21 mouse cellular contexts compared by ENCODE assay signal in genomic region chr9:23653086-23653485, GRCm38 (mm10).
A peak's percentile ranks its signal among the peaks of the same experiment; 100 is the strongest.
DNase-seq lines count a peak whose midpoint lies in the region; ATAC-seq and TF ChIP-seq lines count a peak whose summit lies in the region.
"Had no signal": no experiment of that assay in that cellular context is flagged by ENCODE, and none has a peak within 500 bp of the region (broad histone marks: within the 10 kb centered on the region; RNA-seq: fewer than 3 reads in every experiment).

No protein-coding gene starts in this region.

- H3K9me3 ChIP-seq in limb, embryonic 14.5 days (ENCODE audit: control insufficient read depth, low read length), result no peaks in the 10 kb centered on the region
- no peaks in the 10 kb centered on the region for H3K9me3 ChIP-seq in limb, embryonic 10.5 days (replicated peaks)
- no peaks in the 10 kb centered on the region for H3K9me3 ChIP-seq in stomach, embryonic 15.5 days
- H3K9me3 ChIP-seq: embryonic facial prominence, embryonic 13.5 days; forebrain, embryonic 13.5 days; heart, embryonic 15.5 days had no signal

- no peaks in the 10 kb centered on the region for H3K36me3 ChIP-seq in limb, embryonic 14.5 days (ENCODE audit: control insufficient read depth, insufficient read depth, low read length)
- H3K36me3 ChIP-seq in limb, embryonic 10.5 days, result no peaks in the 10 kb centered on the region
- H3K36me3 ChIP-seq in stomach, embryonic 15.5 days, result no peaks in the 10 kb centered on the region
- H3K36me3 ChIP-seq: embryonic facial prominence, embryonic 13.5 days; heart, embryonic 15.5 days had no signal

- peak; percentile 44; the same call in 1 of the 2 replicates for ATAC-seq in limb, embryonic 14.5 days (ENCODE audit: low FRiP score, low read depth)
- peak; percentile 39; the same call in 1 of the 2 replicates for ATAC-seq in stomach, embryonic 15.5 days (ENCODE audit: insufficient read depth, low FRiP score, low read depth)
- ATAC-seq: forebrain, embryonic 13.5 days; forebrain, postnatal 0 days; Patski had no signal

- no peak for TF ChIP-seq CTCF in cerebellum, adult 2 months (IDR thresholded peaks at IDR 0.05; ENCODE audit: borderline replicate concordance, insufficient read depth, low read depth, low read length)

- H3K4me1 ChIP-seq in limb, embryonic 14.5 days (ENCODE audit: control insufficient read depth, insufficient read depth, low read length), result 0 out of 2 replicates have a peak, but pooled peaks cover 10% of the 10 kb centered on the region
- no peaks in the 10 kb centered on the region for H3K4me1 ChIP-seq in limb, embryonic 10.5 days
- no peaks in the 10 kb centered on the region for H3K4me1 ChIP-seq in stomach, embryonic 15.5 days
- no peaks in the 10 kb centered on the region for H3K4me1 ChIP-seq in cerebellum, adult 2 months (ENCODE audit: control insufficient read depth, insufficient read depth, low read length)
- H3K4me1 ChIP-seq: embryonic facial prominence, embryonic 13.5 days; forebrain, embryonic 13.5 days; heart, embryonic 15.5 days had no signal

- no peak overlapping the region for H3K9ac ChIP-seq in limb, embryonic 14.5 days (ENCODE audit: low read depth, low read length, severe bottlenecking)
- no peak overlapping the region for H3K9ac ChIP-seq in stomach, embryonic 15.5 days
- H3K9ac ChIP-seq: embryonic facial prominence, embryonic 13.5 days; forebrain, embryonic 13.5 days; forebrain, postnatal 0 days; heart, embryonic 15.5 days; hindbrain, embryonic 14.5 days had no signal

- no peak overlapping the region for H3K4me3 ChIP-seq in limb, embryonic 14.5 days (replicated peaks; ENCODE audit: low read length)
- H3K4me3 ChIP-seq in limb, embryonic 10.5 days, result no peak overlapping the region
- H3K4me3 ChIP-seq in stomach, embryonic 15.5 days (replicated peaks), result no peak overlapping the region
- no peak overlapping the region for H3K4me3 ChIP-seq in cerebellum, adult 2 months (replicated peaks; ENCODE audit: insufficient read depth, low read depth, low read length)
- H3K4me3 ChIP-seq: embryonic facial prominence, embryonic 13.5 days; forebrain, embryonic 13.5 days; heart, adult 2 months; heart, embryonic 15.5 days had no signal

- no peaks in the 10 kb centered on the region for H3K27me3 ChIP-seq in limb, embryonic 14.5 days (ENCODE audit: control insufficient read depth, insufficient read depth, low read length)
- H3K27me3 ChIP-seq in limb, embryonic 10.5 days (ENCODE audit: low read depth, poor library complexity, severe bottlenecking), result no peaks in the 10 kb centered on the region
- H3K27me3 ChIP-seq in stomach, embryonic 15.5 days (replicated peaks), result no peaks in the 10 kb centered on the region
- no peaks in the 10 kb centered on the region; the same call in 1 of the 2 replicates for H3K27me3 ChIP-seq in cerebellum, adult 2 months (ENCODE audit: control insufficient read depth, insufficient read depth, low read length)
- H3K27me3 ChIP-seq: CH12.LX; embryonic facial prominence, embryonic 13.5 days; forebrain, embryonic 13.5 days; heart, embryonic 15.5 days; Patski had no signal

- no peak for DNase-seq in limb, embryonic 14.5 days (ENCODE audit: low spot score)
- no peak for DNase-seq in limb, embryonic 10.5 days (ENCODE audit: low spot score)
- peak; percentile 27 for DNase-seq in lung, postnatal 36 days
- no peak for DNase-seq in lung, postnatal 14 days
- no peak for DNase-seq in cerebellum, adult 2 months
- DNase-seq: adrenal gland, adult 2 months; adrenal gland, postnatal 36 days; cerebellum, adult 9-10 months; cerebellum, postnatal 25 days; forebrain, postnatal 0 days; gastrocnemius, postnatal 14 days; heart, adult 2 months; heart, postnatal 14 days had no signal

- WGBS in limb, embryonic 14.5 days, result 49% methylated on average over 2 of the region's 2 CpGs
- WGBS in limb, embryonic 10.5 days, result 82% methylated on average over 2 of the region's 2 CpGs
- WGBS in stomach, embryonic 15.5 days, result 29% methylated on average over 2 of the region's 2 CpGs
- 82% methylated on average over 2 of the region's 2 CpGs for WGBS in cerebellum, adult 2 months

- no peak for TF ChIP-seq POLR2A in limb, embryonic 14.5 days (IDR thresholded peaks at IDR 0.05; ENCODE audit: borderline replicate concordance, extremely low read depth, insufficient read depth, insufficient read length)
- no peak for TF ChIP-seq POLR2A in cerebellum, adult 2 months (IDR thresholded peaks at IDR 0.05; ENCODE audit: borderline replicate concordance, insufficient read depth, low read length)

- no peak overlapping the region for H3K27ac ChIP-seq in limb, embryonic 14.5 days (replicated peaks; ENCODE audit: low read depth, low read length)
- H3K27ac ChIP-seq in limb, embryonic 10.5 days, result no peak overlapping the region
- H3K27ac ChIP-seq in stomach, embryonic 15.5 days, result no peak overlapping the region
- no peak overlapping the region for H3K27ac ChIP-seq in cerebellum, adult 2 months (ENCODE audit: insufficient read depth, low read length)
- H3K27ac ChIP-seq: embryonic facial prominence, embryonic 13.5 days; forebrain, embryonic 13.5 days; heart, adult 2 months; heart, embryonic 15.5 days; hindbrain, embryonic 14.5 days had no signal

- no peak overlapping the region for H3K4me2 ChIP-seq in limb, embryonic 14.5 days (replicated peaks; ENCODE audit: low read depth, low read length, severe bottlenecking)
- H3K4me2 ChIP-seq in stomach, embryonic 15.5 days, result no peak overlapping the region
- H3K4me2 ChIP-seq: embryonic facial prominence, embryonic 13.5 days; forebrain, embryonic 13.5 days; heart, embryonic 11.5 days; heart, embryonic 15.5 days; hindbrain, embryonic 14.5 days had no signal
